Mouse (Mus musculus) midbrain, postnatal 0 days (tissue): ENCODE measurements around the gene Znhit3. TPM values are rescaled to one million over a fixed set of nuclear protein-coding genes. Genes with fewer than 3 reads are reported as not detected.

ENCODE experiments used
- ATAC-seq: fragments of 200-750 bp; cut with Nextera tagmentation; 2 replicates; pipeline ENCODE4 v1.8.0; 2017; ENCODE audit warnings: moderate number of reproducible peaks, mild to moderate bottlenecking, moderate TSS enrichment, moderate library complexity; ENCODE audit not compliant: low FRiP score
- DNase-seq: peaks from one replicate; pipeline ENCODE4 v3.0.0-alpha.2; 2015; ENCODE audit warnings: low spot score
- H3K27ac ChIP-seq: fragments of 300-500 bp; sonication (generic); 2 replicates; pipeline ENCODE4 v1.5.1; 2014; ENCODE audit warnings: low read depth, mild to moderate bottlenecking, low read length, mixed read lengths
- H3K27me3 ChIP-seq: fragments of 300-500 bp; sonication (generic); 2 replicates; pipeline ENCODE4 v1.6.1; 2014; ENCODE audit warnings: low read length, control low read depth, mixed read lengths; ENCODE audit not compliant: insufficient read depth
- H3K36me3 ChIP-seq: fragments of 300-500 bp; sonication (generic); 2 replicates; pipeline ENCODE4 v1.6.1; 2014; ENCODE audit warnings: low read length, control low read depth, mixed read lengths; ENCODE audit not compliant: insufficient read depth
- H3K4me1 ChIP-seq: fragments of 300-500 bp; sonication (generic); 2 replicates; pipeline ENCODE4 v1.6.1; 2014; ENCODE audit warnings: mild to moderate bottlenecking, control low read depth, antibody characterized with exemption, low read length, mixed read lengths; ENCODE audit not compliant: insufficient read depth
- H3K4me2 ChIP-seq: fragments of 300-500 bp; sonication (generic); 2 replicates; pipeline ENCODE4 v1.6.1; 2014; ENCODE audit warnings: low read depth, mild to moderate bottlenecking, low read length, mixed read lengths; ENCODE audit not compliant: poor library complexity, severe bottlenecking
- H3K4me3 ChIP-seq: fragments of 300-500 bp; sonication (generic); 2 replicates; pipeline ENCODE4 v1.5.1; 2014; ENCODE audit warnings: low read depth, mild to moderate bottlenecking, low read length, moderate library complexity
- H3K9ac ChIP-seq: fragments of 300-500 bp; sonication (generic); replicated peaks from 2 replicates; pipeline ENCODE4 v1.6.1; 2014; ENCODE audit warnings: mild to moderate bottlenecking, low read length, moderate library complexity, mixed read lengths; ENCODE audit not compliant: poor library complexity, severe bottlenecking
- H3K9me3 ChIP-seq: fragments of 300-500 bp; sonication (generic); 2 replicates; pipeline ENCODE4 v1.6.1; 2016; ENCODE audit warnings: low read length, control low read depth
- CTCF ChIP-seq: IDR thresholded peaks from 2 replicates; pipeline ENCODE4 v1.5.1; 2016; ENCODE audit warnings: antibody characterized with exemption, mild to moderate bottlenecking
- WGBS: fragments of 180-500 bp; shearing (Covaris S2); extraction: QIAGEN DNeasy Blood & Tissue Kit; methylation state at CpG from one replicate; pipeline ENCODE4 v1.1.7; 2014; 5-methylcytosine and 5-hydroxymethylcytosine counted together
- polyA plus RNA-seq: library from polyadenylated mRNA; unstranded; fragments of >200 nt; fragmentation: Nextera tagmentation; extraction: Ambion mirVana; gene quantifications from 2 replicates; pipeline ENCODE4 v1.2.1, GENCODE M21; 2015
- total RNA-seq: library from RNA; depleted of rRNA; stranded (reverse); fragments of >200 nt; gene quantifications from 2 replicates; pipeline ENCODE4 v1.2.3, GENCODE M21; 2014

Znhit3 gene
- total and polyA plus RNA-seq, 2 experiments from 2014 or later: 36.0 to 79.7 TPM

DNA sequence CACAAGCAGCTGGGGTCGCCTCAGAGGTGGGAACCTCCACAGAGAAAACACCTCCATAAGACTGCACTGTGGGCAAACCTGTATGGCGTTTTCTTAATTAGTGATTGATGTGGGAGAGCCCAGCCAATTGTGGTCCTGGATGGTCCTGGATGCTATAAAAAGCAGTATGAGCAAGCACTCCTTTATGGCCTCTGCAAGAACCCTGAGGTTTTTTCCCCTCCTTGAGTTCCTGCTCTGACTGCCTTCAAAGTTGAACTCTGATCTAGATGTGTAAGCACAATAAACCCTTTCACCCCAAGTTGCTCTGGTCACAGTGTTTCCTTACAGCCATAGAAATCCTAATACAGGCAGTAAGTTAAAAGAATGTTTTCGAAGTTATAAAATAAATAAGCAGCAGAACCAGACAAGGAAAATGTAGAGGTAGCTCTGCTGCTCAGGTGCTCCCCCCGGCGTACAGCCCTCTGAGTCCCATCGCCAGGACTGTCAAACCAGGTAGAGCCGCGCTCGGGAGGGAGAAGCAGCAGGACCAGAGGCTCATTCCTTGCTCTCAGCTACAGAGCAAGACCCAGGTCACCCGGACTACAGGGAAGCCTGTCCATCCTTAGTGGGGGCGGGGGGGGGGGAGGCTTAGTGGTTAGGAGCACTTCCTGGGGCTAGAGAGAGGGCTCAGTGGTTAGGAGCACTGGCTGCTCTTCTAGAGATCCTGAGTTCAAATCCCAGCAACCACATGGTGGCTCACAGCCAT is 29.2 kb downstream of the Znhit3 start:
- H3K27ac ChIP-seq: no peak overlapping the region
- H3K4me3 ChIP-seq: no peak overlapping the region
- no peak overlapping the region for H3K4me2 ChIP-seq
- H3K9me3 ChIP-seq: no peaks in the 10 kb centered on the region
- 93% methylated on average over 11 of the region's 11 CpGs for WGBS
- DNase-seq (no peak), ATAC-seq (no peak)
- no peak overlapping the region for H3K9ac ChIP-seq
- TF ChIP-seq CTCF: no peak
- peaks cover 41% of the 10 kb centered on the region for H3K36me3 ChIP-seq
- no peaks in the 10 kb centered on the region for H3K27me3 ChIP-seq
- H3K4me1 ChIP-seq: no peaks in the 10 kb centered on the region

DNA sequence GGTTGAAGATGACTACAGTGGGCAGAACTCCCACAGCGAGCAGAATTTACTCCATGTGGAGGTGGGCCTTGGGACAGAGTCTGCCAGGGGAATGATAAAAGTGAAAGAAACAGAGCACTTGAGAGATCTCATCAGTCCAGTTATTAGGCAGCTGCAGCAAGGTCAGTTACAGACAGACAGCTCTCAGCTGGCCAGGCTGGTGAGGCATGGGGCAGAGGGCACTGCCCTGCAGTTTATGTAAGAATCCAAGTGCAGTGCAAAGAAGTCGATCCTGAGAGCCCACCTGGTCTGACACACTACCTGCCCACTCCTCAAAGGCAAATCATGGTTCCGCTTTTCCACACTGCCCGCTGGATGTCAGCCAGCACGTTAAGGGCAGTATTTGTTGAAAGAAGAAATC is 29.9 kb downstream of the Znhit3 start:
- Histone ChIP-seq H3K36me3 (peaks cover 40% of the 10 kb centered on the region), H3K27ac (no peak overlapping the region), H3K4me1 (no peaks in the 10 kb centered on the region), H3K4me3 (no peak overlapping the region), H3K9ac (no peak overlapping the region), H3K27me3 (no peaks in the 10 kb centered on the region), H3K9me3 (no peaks in the 10 kb centered on the region), H3K4me2 (no peak overlapping the region)
- ATAC-seq (no peak), DNase-seq (no peak)
- WGBS: 97% methylated on average over 5 of the region's 5 CpGs
- TF ChIP-seq CTCF: no peak

DNA sequence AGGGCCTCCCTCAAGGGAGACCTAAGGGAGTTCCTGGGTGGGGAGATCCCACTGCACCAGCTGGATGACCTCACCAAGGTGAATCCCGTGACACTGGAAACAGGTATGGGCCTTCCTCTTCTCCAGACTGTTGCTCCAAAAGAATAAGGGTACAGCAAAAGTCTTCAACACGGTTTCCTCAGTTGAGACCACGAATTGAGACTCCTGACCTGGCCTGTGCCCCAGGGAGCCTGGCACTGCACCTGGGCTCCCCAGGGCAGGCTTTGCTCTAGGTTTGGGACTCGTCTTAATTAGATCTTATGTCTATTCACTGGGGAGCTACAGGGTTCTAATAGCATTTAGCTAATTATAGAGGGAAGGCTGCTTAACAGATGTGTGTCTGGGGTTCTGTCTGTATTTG is 30.9 kb downstream of the Znhit3 start:
- ATAC-seq: no peak
- no peaks in the 10 kb centered on the region for H3K9me3 ChIP-seq
- no peak overlapping the region for H3K4me3 ChIP-seq
- no peak for DNase-seq
- H3K4me2 ChIP-seq: no peak overlapping the region
- no peak overlapping the region for H3K27ac ChIP-seq
- TF ChIP-seq CTCF: no peak
- no peaks in the 10 kb centered on the region for H3K4me1 ChIP-seq
- WGBS: 90% methylated on average over 4 of the region's 4 CpGs
- no peak overlapping the region for H3K9ac ChIP-seq
- H3K36me3 ChIP-seq: peaks cover 40% of the 10 kb centered on the region
- H3K27me3 ChIP-seq: no peaks in the 10 kb centered on the region

DNA sequence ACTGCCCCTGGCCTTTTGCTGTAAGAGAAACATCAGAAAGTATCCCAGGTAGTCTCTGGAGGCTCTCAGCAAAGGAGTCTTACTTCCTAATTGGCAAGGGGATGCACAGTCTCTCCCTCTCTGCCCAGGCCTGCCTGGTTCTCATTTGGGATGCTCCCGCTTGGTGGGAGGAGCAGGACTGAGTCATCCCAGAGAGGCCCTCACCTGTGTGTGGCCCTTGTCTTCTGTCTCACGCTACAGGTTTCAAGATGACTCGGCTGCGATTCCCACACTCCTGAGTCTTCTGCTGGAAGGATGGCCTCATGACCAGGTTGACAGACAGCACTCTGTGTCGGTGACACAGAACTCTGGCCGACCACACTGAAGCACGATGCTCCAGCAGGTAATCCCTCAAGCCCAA is 33.8 kb downstream of the Znhit3 start:
- 95% methylated on average over 7 of the region's 7 CpGs for WGBS
- ATAC-seq (no peak), DNase-seq (no peak)
- peaks cover 23% of the 10 kb centered on the region; the same call in 1 of the 2 replicates for H3K36me3 ChIP-seq
- H3K4me1 ChIP-seq: no peaks in the 10 kb centered on the region; the same call in 1 of the 2 replicates
- no peak for TF ChIP-seq CTCF
- no peak overlapping the region for H3K9ac ChIP-seq
- no peaks in the 10 kb centered on the region for H3K27me3 ChIP-seq
- no peak overlapping the region for H3K27ac ChIP-seq
- no peak overlapping the region for H3K4me3 ChIP-seq
- H3K4me2 ChIP-seq: no peak overlapping the region
- no peaks in the 10 kb centered on the region for H3K9me3 ChIP-seq

DNA sequence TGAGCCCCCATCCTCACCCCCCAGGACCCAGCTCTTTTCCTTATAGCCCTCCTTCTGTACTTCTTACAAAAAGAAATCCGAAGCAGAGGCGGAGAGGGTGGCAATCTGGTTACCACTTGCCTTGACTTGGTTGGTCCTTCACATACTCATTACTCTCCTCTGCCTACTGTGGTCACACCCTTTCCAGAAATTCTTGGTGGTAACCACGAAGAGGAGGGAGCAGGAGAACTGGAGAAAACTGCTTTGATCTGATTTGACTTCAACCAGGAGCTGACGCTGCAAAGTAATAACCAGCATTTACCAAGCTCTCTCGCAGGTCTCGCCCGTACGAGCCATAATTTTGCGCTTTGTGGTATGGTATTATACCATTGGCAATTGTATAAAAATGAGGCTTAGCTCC is 35.2 kb downstream of the Znhit3 start:
- no peaks in the 10 kb centered on the region for H3K27me3 ChIP-seq
- H3K36me3 ChIP-seq: peaks cover 18% of the 10 kb centered on the region; the same call in 1 of the 2 replicates
- H3K9ac ChIP-seq: peak overlapping the region; percentile 82
- ATAC-seq (no peak), DNase-seq (no peak)
- H3K9me3 ChIP-seq: no peaks in the 10 kb centered on the region
- TF ChIP-seq CTCF: no peak
- no peaks in the 10 kb centered on the region; the same call in 1 of the 2 replicates for H3K4me1 ChIP-seq
- H3K27ac ChIP-seq: peak overlapping the region; percentile 80
- H3K4me2 ChIP-seq: peak overlapping the region; percentile 82
- WGBS: 61% methylated on average over 9 of the region's 9 CpGs
- H3K4me3 ChIP-seq: peak overlapping the region; percentile 73

DNA sequence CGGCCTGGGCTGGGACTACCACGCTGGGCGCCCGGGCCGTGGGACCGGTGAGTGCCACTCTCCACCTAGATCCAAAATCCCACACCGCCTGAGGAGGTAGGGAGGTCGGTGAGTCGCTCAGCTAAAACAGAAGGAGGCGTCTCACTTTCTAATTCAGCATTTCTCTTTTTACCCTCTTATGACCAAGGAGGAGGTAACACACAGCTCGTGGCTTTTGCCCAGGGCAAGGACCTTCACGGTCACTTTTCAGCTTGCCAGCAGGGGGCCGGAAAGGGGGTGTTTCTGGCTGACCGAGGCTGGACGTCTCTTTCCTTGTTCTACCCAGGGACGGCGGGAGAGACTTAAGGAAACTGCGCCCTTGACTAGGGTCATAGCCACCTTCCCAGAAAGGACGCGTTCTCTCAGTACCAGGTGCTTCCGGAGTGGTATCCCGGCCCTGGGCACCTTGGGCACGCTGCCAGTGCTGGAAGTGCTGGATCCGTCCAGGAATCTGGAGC is 35.7 kb downstream of the Znhit3 start:
- peak overlapping the region; percentile 73 for H3K4me3 ChIP-seq
- DNase-seq: peak; percentile 27
- H3K36me3 ChIP-seq: peaks cover 15% of the 10 kb centered on the region; the same call in 1 of the 2 replicates
- H3K27ac ChIP-seq: peak overlapping the region; percentile 80
- H3K9me3 ChIP-seq: no peaks in the 10 kb centered on the region
- ATAC-seq: peak; percentile 34; the same call in 1 of the 2 replicates
- H3K27me3 ChIP-seq: no peaks in the 10 kb centered on the region
- peak overlapping the region; percentile 82 for H3K9ac ChIP-seq
- no peaks in the 10 kb centered on the region; the same call in 1 of the 2 replicates for H3K4me1 ChIP-seq
- TF ChIP-seq CTCF: peak; percentile 55
- WGBS: 0% methylated on average over 24 of the region's 24 CpGs
- H3K4me2 ChIP-seq: peak overlapping the region; percentile 82
